Mouse (Mus musculus): ENCODE measurements around the gene F12. TPM values are rescaled to one million over a fixed set of nuclear protein-coding genes. Genes with fewer than 3 reads are reported as not detected.

Gene F12
- polyA plus RNA-seq, 1 experiment from 2014 or later: not detected

DNA sequence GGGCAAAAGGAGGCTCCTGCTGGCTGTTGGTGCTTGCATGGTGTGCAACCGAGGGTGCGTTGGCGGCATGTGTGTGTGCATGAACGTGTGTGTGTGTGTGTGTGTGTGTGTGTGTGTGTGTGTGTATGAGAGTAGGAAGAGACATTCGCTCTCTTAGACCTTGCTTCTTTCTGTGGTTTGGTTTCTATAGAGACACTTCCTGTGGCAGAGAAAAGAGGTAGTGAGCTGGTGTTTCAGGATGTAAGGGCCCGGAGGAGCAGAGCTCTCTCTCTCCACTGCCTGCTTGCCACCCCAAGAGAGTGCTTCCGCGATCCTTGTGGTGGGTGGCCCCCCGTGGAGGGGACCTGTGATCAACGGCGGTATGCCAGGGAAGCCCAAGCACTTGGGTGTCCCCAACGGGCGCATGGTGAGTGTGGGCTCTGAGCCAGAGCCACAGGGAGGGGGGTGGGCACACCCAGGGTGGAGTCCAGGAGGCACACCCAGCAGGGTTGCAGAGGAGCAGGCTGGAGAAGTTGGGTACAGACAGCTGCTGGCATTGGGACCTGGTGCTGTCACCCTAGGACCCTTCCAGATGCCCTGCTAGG lies 57.0 kb downstream of the F12 start, which contains the start of gene Rgs14:
Gene Rgs14 (plus strand): TSS at position 202 of the 584 bp plus-strand sequence.
- Histone ChIP-seq H3K4me2 (ENCODE audit: low read depth, low read length) (no peak within 1 kb of the TSS), H3K27me3 (ENCODE audit: control insufficient read depth, insufficient read depth, low read length) (no peaks in the 10 kb centered on the region), H3K36me3 (replicated peaks; ENCODE audit: control insufficient read depth, insufficient read depth, low read depth, low read length) (no peaks in the 10 kb centered on the region), H3K27ac (replicated peaks; ENCODE audit: low read depth, low read length) (no peak within 1 kb of the TSS), H3K4me3 (ENCODE audit: low read depth, low read length) (no peak within 1 kb of the TSS), H3K9ac (replicated peaks; ENCODE audit: low read length) (no peak within 1 kb of the TSS), H3K9me3 (replicated peaks; ENCODE audit: control insufficient read depth, low read length) (no peaks in the 10 kb centered on the region), H3K4me1 (ENCODE audit: control insufficient read depth, insufficient read depth, low read length) (no peaks in the 10 kb centered on the region)
- 59% methylated on average over 13 of the region's 13 CpGs for WGBS
- ATAC-seq (replicated peaks; ENCODE audit: insufficient number of reproducible peaks, low FRiP score, low TSS enrichment, low read depth) (no peak), DNase-seq (ENCODE audit: low spot score) (no peak)

DNA sequence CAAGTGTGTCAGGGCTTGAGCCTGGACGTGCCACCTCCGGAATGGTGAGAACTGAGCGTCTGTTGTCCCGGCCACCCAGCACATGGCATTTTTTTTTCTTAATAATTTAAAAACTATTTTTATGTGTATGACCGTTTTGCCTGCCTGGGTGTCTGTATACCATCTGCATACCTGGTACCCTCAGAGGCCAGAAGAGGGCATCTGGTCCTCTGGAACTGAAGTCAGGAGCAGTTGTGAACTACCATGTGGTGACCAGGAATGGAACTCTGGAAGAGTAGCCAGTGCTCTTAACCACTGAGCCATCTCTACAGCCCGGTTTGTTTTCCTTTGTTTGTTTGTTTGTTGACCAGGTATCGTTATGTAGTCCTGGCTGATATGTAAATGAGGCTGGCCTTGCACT lies 58.2 kb downstream of the F12 start:
- no peaks in the 10 kb centered on the region for H3K9me3 ChIP-seq (replicated peaks; ENCODE audit: control insufficient read depth, low read length)
- WGBS: 79% methylated on average over 7 of the region's 7 CpGs
- H3K9ac ChIP-seq (replicated peaks; ENCODE audit: low read length): no peak overlapping the region
- no peaks in the 10 kb centered on the region for H3K4me1 ChIP-seq (ENCODE audit: control insufficient read depth, insufficient read depth, low read length)
- no peaks in the 10 kb centered on the region for H3K36me3 ChIP-seq (replicated peaks; ENCODE audit: control insufficient read depth, insufficient read depth, low read depth, low read length)
- no peak overlapping the region for H3K4me2 ChIP-seq (ENCODE audit: low read depth, low read length)
- H3K27me3 ChIP-seq (ENCODE audit: control insufficient read depth, insufficient read depth, low read length): no peaks in the 10 kb centered on the region
- ATAC-seq (replicated peaks; ENCODE audit: insufficient number of reproducible peaks, low FRiP score, low TSS enrichment, low read depth): no peak
- no peak overlapping the region for H3K4me3 ChIP-seq (ENCODE audit: low read depth, low read length)
- H3K27ac ChIP-seq (replicated peaks; ENCODE audit: low read depth, low read length): no peak overlapping the region
- DNase-seq (ENCODE audit: low spot score): no peak

Small RNAs within 50 kb of the gene (microRNA-seq; reads per million reads assigned to microRNA genes)
- gene Mir6943 (ENCODE audit: borderline number of aligned reads): not detected

Other genes starting within 250 kb of the F12 start
- 62.3 and 67.4 TPM in 2 replicates for gene Nsd1, start 217.0 kb downstream of the F12 start, polyA plus RNA-seq (2014; fragmentation: Nextera tagmentation; extraction: Ambion mirVana)
- 405 and 441 TPM in 2 replicates for gene Prelid1, start 106.3 kb downstream of the F12 start, polyA plus RNA-seq (2014; fragmentation: Nextera tagmentation; extraction: Ambion mirVana)
- gene Rab24, start 104.8 kb downstream of the F12 start, polyA plus RNA-seq (2014; fragmentation: Nextera tagmentation; extraction: Ambion mirVana): 84.8 and 104 TPM in 2 replicates
- gene Mxd3, start 97.0 kb downstream of the F12 start, polyA plus RNA-seq (2014; fragmentation: Nextera tagmentation; extraction: Ambion mirVana): 24.1 and 27.1 TPM in 2 replicates
- 78.1 and 81.8 TPM in 2 replicates for gene Lman2, start 64.0 kb downstream of the F12 start, polyA plus RNA-seq (2014; fragmentation: Nextera tagmentation; extraction: Ambion mirVana)
- 0.53 and 0.56 TPM in 2 replicates for gene Rgs14, start 57.1 kb downstream of the F12 start, polyA plus RNA-seq (2014; fragmentation: Nextera tagmentation; extraction: Ambion mirVana)
- 0.14 TPM in 1 of 2 replicates, not detected in the other for gene Slc34a1, start 28.6 kb downstream of the F12 start, polyA plus RNA-seq (2014; fragmentation: Nextera tagmentation; extraction: Ambion mirVana)
- not detected in 2 replicates for gene Pfn3, start 11.6 kb downstream of the F12 start, polyA plus RNA-seq (2014; fragmentation: Nextera tagmentation; extraction: Ambion mirVana)
- 50.4 and 59.7 TPM in 2 replicates for gene Grk6, start 18.3 kb upstream of the F12 start, polyA plus RNA-seq (2014; fragmentation: Nextera tagmentation; extraction: Ambion mirVana)
- 1.7 TPM in 2 replicates for gene Prr7, start 37.5 kb upstream of the F12 start, polyA plus RNA-seq (2014; fragmentation: Nextera tagmentation; extraction: Ambion mirVana)
- 231 and 252 TPM in 2 replicates for gene Dbn1, start 61.3 kb upstream of the F12 start, polyA plus RNA-seq (2014; fragmentation: Nextera tagmentation; extraction: Ambion mirVana)
- gene Pdlim7, start 86.9 kb upstream of the F12 start, polyA plus RNA-seq (2014; fragmentation: Nextera tagmentation; extraction: Ambion mirVana): 124 and 136 TPM in 2 replicates
- gene Dok3, start 102.5 kb upstream of the F12 start, polyA plus RNA-seq (2014; fragmentation: Nextera tagmentation; extraction: Ambion mirVana): 1.0 and 1.3 TPM in 2 replicates
- 77.7 and 81.4 TPM in 2 replicates for gene Ddx41, start 109.9 kb upstream of the F12 start, polyA plus RNA-seq (2014; fragmentation: Nextera tagmentation; extraction: Ambion mirVana)
- gene Fam193b, start 144.3 kb upstream of the F12 start, polyA plus RNA-seq (2014; fragmentation: Nextera tagmentation; extraction: Ambion mirVana): 36.7 and 37.0 TPM in 2 replicates
- gene Tmed9, start 146.9 kb upstream of the F12 start, polyA plus RNA-seq (2014; fragmentation: Nextera tagmentation; extraction: Ambion mirVana): 55.6 and 57.8 TPM in 2 replicates
- gene B4galt7, start 173.1 kb upstream of the F12 start, polyA plus RNA-seq (2014; fragmentation: Nextera tagmentation; extraction: Ambion mirVana): 14.2 and 16.3 TPM in 2 replicates
- gene Caml, start 196.2 kb upstream of the F12 start, polyA plus RNA-seq (2014; fragmentation: Nextera tagmentation; extraction: Ambion mirVana): 62.3 and 66.1 TPM in 2 replicates
- 54.1 and 58.0 TPM in 2 replicates for gene Ddx46, start 208.2 kb upstream of the F12 start, polyA plus RNA-seq (2014; fragmentation: Nextera tagmentation; extraction: Ambion mirVana)

All from embryonic facial prominence, embryonic 11.5 days (tissue).